Mouse (Mus musculus): Measurements from ENCODE around the gene Nfia. TPM values are rescaled to one million over a fixed set of nuclear protein-coding genes. Genes with fewer than 3 reads are reported as not detected.

The Nfia gene
- polyA plus RNA-seq, 1 experiment from 2014 or later, result 52.9 TPM

- no peak overlapping the region for H3K4me3 ChIP-seq (ENCODE audit: low read length)
- WGBS, result 79% methylated on average over 8 of the region's 8 CpGs
- peaks cover 18% of the 10 kb centered on the region for H3K36me3 ChIP-seq (ENCODE audit: control insufficient read depth, insufficient read depth, low read length)
- peaks cover 24% of the 10 kb centered on the region for H3K4me1 ChIP-seq (replicated peaks; ENCODE audit: control insufficient read depth, insufficient read depth, low read length)
- H3K9me3 ChIP-seq (ENCODE audit: control insufficient read depth, low read length), result no peaks in the 10 kb centered on the region
- H3K27ac ChIP-seq (ENCODE audit: low read length), result no peak overlapping the region
- ATAC-seq (ENCODE audit: low read depth), result no peak
- no peak overlapping the region for H3K4me2 ChIP-seq (ENCODE audit: low read depth, low read length)
- H3K27me3 ChIP-seq (ENCODE audit: control insufficient read depth, insufficient read depth, low read depth, low read length), result no peaks in the 10 kb centered on the region
- no peak overlapping the region for H3K9ac ChIP-seq (ENCODE audit: low read length)
Measured at GRCm38 (mm10) chr4:97785547-97786271, 13.2 kb downstream of the Nfia start.

GRCm38 (mm10) chr4:97786571-97786970, 14.0 kb downstream of the Nfia start:
- 68% methylated on average over 8 of the region's 8 CpGs for WGBS
- no peaks in the 10 kb centered on the region for H3K27me3 ChIP-seq (ENCODE audit: control insufficient read depth, insufficient read depth, low read depth, low read length)

DNA sequence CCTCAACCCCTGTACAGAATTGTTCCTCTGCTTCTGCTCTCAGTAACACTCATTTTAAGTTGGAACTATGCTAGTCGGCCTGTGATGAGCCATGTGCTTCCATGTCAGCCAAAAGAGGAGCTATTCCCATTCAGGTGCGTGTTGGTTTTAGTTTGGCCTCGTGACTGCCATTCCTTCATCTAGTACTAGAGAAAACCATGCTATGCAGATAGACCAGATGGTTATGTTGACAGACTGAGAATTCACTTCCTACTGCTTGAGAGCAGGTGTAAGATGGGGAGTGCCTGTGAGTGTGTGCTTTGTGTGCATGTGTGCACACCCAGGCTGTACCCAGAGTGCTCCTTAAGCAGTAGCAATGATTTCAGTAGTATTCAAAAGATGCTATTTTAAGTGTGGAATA, 15.0 kb downstream of the Nfia start:
- peak; percentile 85 for ATAC-seq (ENCODE audit: low read depth)
- 52% methylated on average over 3 of the region's 3 CpGs for WGBS
- H3K4me2 ChIP-seq (ENCODE audit: low read depth, low read length), result no peak overlapping the region
- no peaks in the 10 kb centered on the region for H3K9me3 ChIP-seq (ENCODE audit: control insufficient read depth, low read length)
- H3K4me3 ChIP-seq (ENCODE audit: low read length), result no peak overlapping the region
- peak overlapping the region; percentile 25 for H3K27ac ChIP-seq (ENCODE audit: low read length)
- peaks cover 23% of the 10 kb centered on the region for H3K4me1 ChIP-seq (replicated peaks; ENCODE audit: control insufficient read depth, insufficient read depth, low read length)
- no peaks in the 10 kb centered on the region for H3K27me3 ChIP-seq (ENCODE audit: control insufficient read depth, insufficient read depth, low read depth, low read length)
- H3K36me3 ChIP-seq (ENCODE audit: control insufficient read depth, insufficient read depth, low read length), result peaks cover 21% of the 10 kb centered on the region
- no peak overlapping the region for H3K9ac ChIP-seq (ENCODE audit: low read length)

More at GRCm38 (mm10) chr4:97786571-97786970, 14.0 kb downstream of the Nfia start:
- ATAC-seq (ENCODE audit: low read depth), result no peak
- Histone ChIP-seq H3K9me3 (ENCODE audit: control insufficient read depth, low read length) (no peaks in the 10 kb centered on the region), H3K9ac (ENCODE audit: low read length) (no peak overlapping the region), H3K4me2 (ENCODE audit: low read depth, low read length) (no peak overlapping the region), H3K4me3 (ENCODE audit: low read length) (no peak overlapping the region), H3K36me3 (ENCODE audit: control insufficient read depth, insufficient read depth, low read length) (peaks cover 21% of the 10 kb centered on the region), H3K27ac (ENCODE audit: low read length) (no peak overlapping the region), H3K4me1 (replicated peaks; ENCODE audit: control insufficient read depth, insufficient read depth, low read length) (peaks cover 23% of the 10 kb centered on the region)

- H3K9me3 ChIP-seq (ENCODE audit: control insufficient read depth, low read length), result no peaks in the 10 kb centered on the region
- no peaks in the 10 kb centered on the region for H3K27me3 ChIP-seq (ENCODE audit: control insufficient read depth, insufficient read depth, low read depth, low read length)
- peaks cover 14% of the 10 kb centered on the region for H3K36me3 ChIP-seq (ENCODE audit: control insufficient read depth, insufficient read depth, low read length)
- H3K4me2 ChIP-seq (ENCODE audit: low read depth, low read length), result no peak overlapping the region
- H3K9ac ChIP-seq (ENCODE audit: low read length), result no peak overlapping the region
- WGBS, result 72% methylated on average over 4 of the region's 4 CpGs
- no peak overlapping the region for H3K27ac ChIP-seq (ENCODE audit: low read length)
- no peak overlapping the region for H3K4me3 ChIP-seq (ENCODE audit: low read length)
- no peak for ATAC-seq (ENCODE audit: low read depth)
- H3K4me1 ChIP-seq (replicated peaks; ENCODE audit: control insufficient read depth, insufficient read depth, low read length), result peaks cover 23% of the 10 kb centered on the region
Measured at GRCm38 (mm10) chr4:97788537-97788936, 16.0 kb downstream of the Nfia start.

DNA sequence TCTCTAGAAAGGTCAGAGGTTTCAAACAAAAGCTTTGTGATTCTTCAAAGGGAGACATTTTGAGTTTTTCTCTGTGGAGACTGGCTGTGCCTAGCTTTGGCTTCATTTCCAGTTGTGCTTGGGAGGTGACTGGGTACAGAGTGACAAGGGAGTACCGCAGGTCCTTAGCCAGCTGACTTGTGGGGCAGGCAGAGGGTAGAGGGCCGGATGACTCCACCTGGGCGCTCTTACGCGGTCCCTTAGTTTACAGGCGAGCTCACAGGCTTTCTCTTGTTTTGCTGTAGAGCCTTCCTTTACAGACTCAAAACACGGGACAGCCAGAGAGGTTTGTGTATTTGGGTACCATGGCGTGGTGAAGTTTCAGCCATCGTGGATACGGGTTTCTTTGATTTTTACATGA, 21.4 kb downstream of the Nfia start:
- Histone ChIP-seq H3K4me1 (replicated peaks; ENCODE audit: control insufficient read depth, insufficient read depth, low read length) (peaks cover 16% of the 10 kb centered on the region), H3K9ac (ENCODE audit: low read length) (no peak overlapping the region), H3K4me2 (ENCODE audit: low read depth, low read length) (no peak overlapping the region), H3K27ac (ENCODE audit: low read length) (no peak overlapping the region), H3K27me3 (ENCODE audit: control insufficient read depth, insufficient read depth, low read depth, low read length) (no peaks in the 10 kb centered on the region), H3K9me3 (ENCODE audit: control insufficient read depth, low read length) (no peaks in the 10 kb centered on the region), H3K4me3 (ENCODE audit: low read length) (no peak overlapping the region), H3K36me3 (ENCODE audit: control insufficient read depth, insufficient read depth, low read length) (peaks cover 9% of the 10 kb centered on the region)
- no peak for ATAC-seq (ENCODE audit: low read depth)
- 79% methylated on average over 10 of the region's 10 CpGs for WGBS

- Histone ChIP-seq H3K27me3 (ENCODE audit: control insufficient read depth, insufficient read depth, low read depth, low read length) (no peaks in the 10 kb centered on the region), H3K4me2 (ENCODE audit: low read depth, low read length) (no peak overlapping the region), H3K9me3 (ENCODE audit: control insufficient read depth, low read length) (no peaks in the 10 kb centered on the region), H3K4me3 (ENCODE audit: low read length) (no peak overlapping the region), H3K4me1 (replicated peaks; ENCODE audit: control insufficient read depth, insufficient read depth, low read length) (peaks cover 9% of the 10 kb centered on the region; the same call in 1 of the 2 replicates), H3K27ac (ENCODE audit: low read length) (no peak overlapping the region), H3K9ac (ENCODE audit: low read length) (no peak overlapping the region), H3K36me3 (ENCODE audit: control insufficient read depth, insufficient read depth, low read length) (peaks cover 9% of the 10 kb centered on the region)
- no peak for ATAC-seq (ENCODE audit: low read depth)
- WGBS, result 83% methylated on average over 4 of the region's 4 CpGs
Measured at GRCm38 (mm10) chr4:97794865-97795264, 22.3 kb downstream of the Nfia start.

DNA sequence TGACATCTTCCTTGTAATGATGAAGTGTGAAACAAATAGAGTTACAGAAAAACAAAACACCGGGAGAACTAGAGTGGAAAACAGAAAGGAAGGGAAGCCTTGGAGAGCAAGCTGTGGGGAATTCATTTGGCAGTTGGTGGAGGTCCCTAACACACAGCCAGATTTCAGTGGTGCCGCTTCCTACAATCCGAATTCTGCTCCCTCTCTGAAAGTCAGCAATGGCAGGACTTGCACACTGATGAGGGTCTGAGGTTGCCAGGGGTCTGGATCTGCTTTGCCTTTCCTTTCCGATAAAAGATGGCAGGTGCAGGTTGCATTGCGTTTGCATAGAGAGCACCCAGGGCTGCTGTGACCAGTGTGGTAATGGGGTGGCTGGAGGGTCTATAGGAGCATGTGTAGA, 23.4 kb downstream of the Nfia start:
- Histone ChIP-seq H3K9me3 (ENCODE audit: control insufficient read depth, low read length) (no peaks in the 10 kb centered on the region), H3K4me3 (ENCODE audit: low read length) (no peak overlapping the region), H3K36me3 (ENCODE audit: control insufficient read depth, insufficient read depth, low read length) (peaks cover 11% of the 10 kb centered on the region), H3K4me1 (replicated peaks; ENCODE audit: control insufficient read depth, insufficient read depth, low read length) (peaks cover 9% of the 10 kb centered on the region; the same call in 1 of the 2 replicates), H3K27ac (ENCODE audit: low read length) (no peak overlapping the region), H3K27me3 (ENCODE audit: control insufficient read depth, insufficient read depth, low read depth, low read length) (no peaks in the 10 kb centered on the region), H3K9ac (ENCODE audit: low read length) (no peak overlapping the region), H3K4me2 (ENCODE audit: low read depth, low read length) (no peak overlapping the region)
- no peak for ATAC-seq (ENCODE audit: low read depth)
- 80% methylated on average over 5 of the region's 5 CpGs for WGBS

DNA sequence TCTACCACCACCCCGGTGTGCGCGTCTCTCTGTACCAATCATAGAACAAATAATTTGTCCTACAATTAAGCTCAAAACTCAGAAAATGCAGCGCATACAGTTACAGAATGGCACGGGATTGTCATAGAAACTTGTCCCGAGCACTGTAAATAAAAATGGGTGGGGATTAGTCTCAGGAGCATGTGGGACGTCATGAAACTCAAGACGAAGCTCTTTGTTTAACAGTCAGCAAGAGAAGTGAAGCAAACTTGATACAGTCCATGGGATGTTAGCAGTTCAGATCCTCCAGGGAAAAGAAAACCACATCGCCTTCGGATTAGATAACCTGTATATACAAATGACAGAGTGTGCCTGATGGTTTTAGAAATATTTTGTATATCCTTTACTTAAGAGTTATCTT, 24.0 kb downstream of the Nfia start:
- no peak overlapping the region for H3K27ac ChIP-seq (ENCODE audit: low read length)
- H3K4me3 ChIP-seq (ENCODE audit: low read length), result no peak overlapping the region
- no peaks in the 10 kb centered on the region for H3K27me3 ChIP-seq (ENCODE audit: control insufficient read depth, insufficient read depth, low read depth, low read length)
- H3K4me2 ChIP-seq (ENCODE audit: low read depth, low read length), result no peak overlapping the region
- no peak for ATAC-seq (ENCODE audit: low read depth)
- peaks cover 9% of the 10 kb centered on the region for H3K36me3 ChIP-seq (ENCODE audit: control insufficient read depth, insufficient read depth, low read length)
- H3K9me3 ChIP-seq (ENCODE audit: control insufficient read depth, low read length), result no peaks in the 10 kb centered on the region
- no peak overlapping the region for H3K9ac ChIP-seq (ENCODE audit: low read length)
- 71% methylated on average over 10 of the region's 10 CpGs for WGBS
- peaks cover 9% of the 10 kb centered on the region; the same call in 1 of the 2 replicates for H3K4me1 ChIP-seq (replicated peaks; ENCODE audit: control insufficient read depth, insufficient read depth, low read length)

GRCm38 (mm10) chr4:97803791-97804190, 31.3 kb downstream of the Nfia start:
- H3K9me3 ChIP-seq (ENCODE audit: control insufficient read depth, low read length), result peaks cover 4% of the 10 kb centered on the region; the same call in 1 of the 2 replicates
- H3K4me1 ChIP-seq (replicated peaks; ENCODE audit: control insufficient read depth, insufficient read depth, low read length), result peaks cover 14% of the 10 kb centered on the region
- H3K36me3 ChIP-seq (ENCODE audit: control insufficient read depth, insufficient read depth, low read length), result peaks cover 15% of the 10 kb centered on the region
- no peaks in the 10 kb centered on the region for H3K27me3 ChIP-seq (ENCODE audit: control insufficient read depth, insufficient read depth, low read depth, low read length)
- H3K4me2 ChIP-seq (ENCODE audit: low read depth, low read length), result no peak overlapping the region
- no peak overlapping the region for H3K9ac ChIP-seq (ENCODE audit: low read length)
- no peak overlapping the region for H3K4me3 ChIP-seq (ENCODE audit: low read length)
- no peak for ATAC-seq (ENCODE audit: low read depth)
- 86% methylated on average over 3 of the region's 3 CpGs for WGBS
- no peak overlapping the region for H3K27ac ChIP-seq (ENCODE audit: low read length)
